Mouse (Mus musculus) stomach, embryonic 14.5 days (tissue): Measurements from ENCODE around the gene Nelfe. TPM values are rescaled to one million over a fixed set of nuclear protein-coding genes. Genes with fewer than 3 reads are reported as not detected.
"Not testable (repeated sequence)": the region's sequence is repeated elsewhere in the genome, so short reads cannot be mapped to it uniquely, and the experiment has no call there.

Source experiments
- ATAC-seq: fragments of 200-750 bp; cut with Nextera tagmentation; 2 replicates; pipeline ENCODE4 v1.8.0; 2017; ENCODE audit warnings: low read depth, moderate TSS enrichment; ENCODE audit not compliant: insufficient number of reproducible peaks, insufficient read depth, low FRiP score
- H3K27ac ChIP-seq: fragments of 300-500 bp; sonication (generic); 2 replicates; pipeline ENCODE4 v1.5.1; 2014; ENCODE audit warnings: mild to moderate bottlenecking, low read length, moderate library complexity, mixed read lengths
- H3K27me3 ChIP-seq: fragments of 300-500 bp; sonication (generic); 2 replicates; pipeline ENCODE4 v1.6.1; 2014; ENCODE audit warnings: low read length, control low read depth, mixed read lengths; ENCODE audit not compliant: control insufficient read depth, insufficient read depth
- H3K36me3 ChIP-seq: fragments of 300-500 bp; sonication (generic); 2 replicates; pipeline ENCODE4 v1.6.1; 2014; ENCODE audit warnings: mild to moderate bottlenecking, control low read depth, low read length, moderate library complexity, mixed read lengths; ENCODE audit not compliant: control insufficient read depth, insufficient read depth
- H3K4me1 ChIP-seq: fragments of 300-500 bp; sonication (generic); 2 replicates; pipeline ENCODE4 v1.6.1; 2014; ENCODE audit warnings: low read length, control low read depth, mixed read lengths; ENCODE audit not compliant: control insufficient read depth, insufficient read depth
- H3K4me2 ChIP-seq: fragments of 300-500 bp; sonication (generic); replicated peaks from 2 replicates; pipeline ENCODE4 v1.6.1; 2014; ENCODE audit warnings: low read depth, low read length, control low read depth
- H3K4me3 ChIP-seq: fragments of 300-500 bp; sonication (generic); 2 replicates; pipeline ENCODE4 v1.5.1; 2014; ENCODE audit warnings: low read depth, low read length, control low read depth
- H3K9ac ChIP-seq: fragments of 300-500 bp; sonication (generic); replicated peaks from 2 replicates; pipeline ENCODE4 v1.6.1; 2014; ENCODE audit warnings: low read depth, mild to moderate bottlenecking, control low read depth, low read length, moderate library complexity, mixed read lengths
- H3K9me3 ChIP-seq: fragments of 300-500 bp; sonication (generic); 2 replicates; pipeline ENCODE4 v1.6.1; 2016; ENCODE audit warnings: low read depth, low read length, control low read depth; ENCODE audit not compliant: control insufficient read depth
- WGBS: fragments of 180-500 bp; shearing (Covaris S2); extraction: QIAGEN DNeasy Blood & Tissue Kit; methylation state at CpG from one replicate; pipeline ENCODE4 v1.1.7; 2014; 5-methylcytosine and 5-hydroxymethylcytosine counted together
- microRNA-seq: library from miRNA; unstranded; fragments of <30 nt; microRNA quantifications from one replicate; pipeline ENCODE4, GENCODE M21; 2016
- polyA plus RNA-seq: library from polyadenylated mRNA; unstranded; fragments of >200 nt; fragmentation: Nextera tagmentation; extraction: Ambion mirVana; gene quantifications from 2 replicates; pipeline ENCODE4 v1.2.1, GENCODE M21; 2014

Nelfe gene
- polyA plus RNA-seq, 1 experiment from 2014 or later: 101 TPM

DNA sequence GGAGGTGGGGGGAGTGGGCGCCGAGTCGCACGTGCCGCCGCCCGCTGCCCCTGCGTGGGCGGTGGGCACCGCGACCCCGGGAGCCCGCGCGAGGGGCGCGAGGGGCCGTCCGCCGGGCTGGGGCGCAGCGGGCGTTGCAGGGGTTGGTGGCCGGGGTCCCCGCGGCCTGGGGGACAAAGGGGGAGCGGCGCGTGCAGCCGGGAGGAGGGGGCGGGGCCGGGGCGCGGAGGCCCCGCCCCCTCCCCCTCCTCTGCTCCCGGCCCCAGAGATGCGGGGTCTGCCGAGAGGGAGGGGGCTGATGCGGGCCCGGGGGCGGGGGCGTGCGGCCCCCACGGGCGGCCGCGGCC lies 48.5 kb downstream of the Nelfe start:
- 1% methylated on average over 22 of the region's 47 CpGs for WGBS
- peaks cover 21% of the 10 kb centered on the region for H3K36me3 ChIP-seq
- H3K4me2 ChIP-seq: peak overlapping the region; percentile 80
- H3K9ac ChIP-seq: peak overlapping the region; percentile 96
- H3K4me3 ChIP-seq: peak overlapping the region; percentile 61
- no peaks in the 10 kb centered on the region for H3K9me3 ChIP-seq
- H3K27me3 ChIP-seq: no peaks in the 10 kb centered on the region
- peak overlapping the region; percentile 98 for H3K27ac ChIP-seq
- H3K4me1 ChIP-seq: peaks cover 23% of the 10 kb centered on the region
- no peak for ATAC-seq

- peak overlapping the region; percentile 61 for H3K4me3 ChIP-seq
- WGBS: under 1% methylated on average over 36 of the region's 45 CpGs
- peak overlapping the region; percentile 96 for H3K9ac ChIP-seq
- no peaks in the 10 kb centered on the region for H3K27me3 ChIP-seq
- H3K36me3 ChIP-seq: peaks cover 25% of the 10 kb centered on the region
- H3K4me1 ChIP-seq: peaks cover 21% of the 10 kb centered on the region
- H3K27ac ChIP-seq: peak overlapping the region; percentile 98
- H3K4me2 ChIP-seq: peak overlapping the region; percentile 80
- ATAC-seq: no peak
- H3K9me3 ChIP-seq: no peaks in the 10 kb centered on the region
These were observed 49.1 kb downstream of the Nelfe start for GRCm38 (mm10) chr17:34899053-34899889.

GRCm38 (mm10) chr17:34899890-34900243 lies 49.7 kb downstream of the Nelfe start:
- H3K27ac ChIP-seq: peak overlapping the region; percentile 98; the same call in 1 of the 2 replicates
- peak overlapping the region; percentile 80 for H3K4me2 ChIP-seq
- H3K36me3 ChIP-seq: peaks cover 30% of the 10 kb centered on the region
- no peaks in the 10 kb centered on the region for H3K9me3 ChIP-seq
- 4% methylated on average over 5 of the region's 5 CpGs for WGBS
- H3K4me1 ChIP-seq: peaks cover 21% of the 10 kb centered on the region
- peak overlapping the region; percentile 61 for H3K4me3 ChIP-seq
- H3K9ac ChIP-seq: peak overlapping the region; percentile 96
- ATAC-seq: no peak
- no peaks in the 10 kb centered on the region for H3K27me3 ChIP-seq

DNA sequence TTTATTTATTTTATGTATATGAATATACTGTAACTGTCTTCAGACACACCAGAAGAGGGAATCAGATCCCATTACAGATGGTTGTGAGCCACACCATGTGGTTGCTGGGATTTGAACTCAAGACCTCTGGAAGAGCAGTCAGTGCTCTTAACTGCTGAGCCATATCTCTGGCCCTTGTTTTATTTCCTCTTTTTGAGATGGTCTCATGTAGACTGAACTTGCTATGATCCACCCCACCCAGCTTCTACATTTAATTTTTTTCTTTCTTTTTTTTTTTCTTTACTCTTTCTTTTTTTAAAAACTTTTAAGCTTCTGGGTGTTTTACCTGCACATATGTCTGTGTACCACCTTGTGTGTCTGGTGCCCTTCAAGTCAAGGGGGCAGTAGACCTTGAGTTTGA lies 50.6 kb downstream of the Nelfe start:
- H3K9ac ChIP-seq, H3K27me3 ChIP-seq, H3K4me2 ChIP-seq, H3K9me3 ChIP-seq, H3K27ac ChIP-seq, ATAC-seq, H3K4me3 ChIP-seq: not testable (repeated sequence)
- Histone ChIP-seq H3K4me1 (peaks cover 14% of the 10 kb centered on the region), H3K36me3 (peaks cover 39% of the 10 kb centered on the region)

GRCm38 (mm10) chr17:34901948-34902347 lies 51.8 kb downstream of the Nelfe start:
- Histone ChIP-seq H3K36me3 (peaks cover 50% of the 10 kb centered on the region), H3K4me1 (peaks cover 11% of the 10 kb centered on the region)
- not testable (repeated sequence) for H3K4me3 ChIP-seq, H3K27me3 ChIP-seq, H3K9ac ChIP-seq, H3K9me3 ChIP-seq, H3K4me2 ChIP-seq, ATAC-seq, H3K27ac ChIP-seq
- WGBS: 85% methylated on average over 9 of the region's 10 CpGs

- no peaks in the 10 kb centered on the region for H3K9me3 ChIP-seq
- no peak overlapping the region for H3K4me3 ChIP-seq
- peaks cover 60% of the 10 kb centered on the region for H3K36me3 ChIP-seq
- no peak overlapping the region for H3K9ac ChIP-seq
- H3K4me1 ChIP-seq: peaks cover 5% of the 10 kb centered on the region; the same call in 1 of the 2 replicates
- no peak overlapping the region for H3K4me2 ChIP-seq
- no peak for ATAC-seq
- H3K27me3 ChIP-seq: no peaks in the 10 kb centered on the region
- WGBS: 80% methylated on average over 9 of the region's 9 CpGs
- no peak overlapping the region; the same call in 1 of the 2 replicates for H3K27ac ChIP-seq
These were observed 52.7 kb downstream of the Nelfe start for GRCm38 (mm10) chr17:34902895-34903294.

Small RNAs within 50 kb of the gene (microRNA-seq; reads per million reads assigned to microRNA genes)
- gene Mir6970: 0.78 reads per million
- gene Mir6971: 1.6 reads per million
- gene Mir6972: not detected

Other genes starting within 250 kb of the Nelfe start
- gene Rnf5, start 246.7 kb upstream of the Nelfe start, polyA plus RNA-seq: 104 and 105 TPM in 2 replicates
- gene Agpat1, start 246.1 kb upstream of the Nelfe start, polyA plus RNA-seq: 53.1 and 53.9 TPM in 2 replicates
- 3.8 and 4.2 TPM in 2 replicates for gene Egfl8, start 234.4 kb upstream of the Nelfe start, polyA plus RNA-seq
- 31.2 and 31.8 TPM in 2 replicates for gene Ppt2, start 221.9 kb upstream of the Nelfe start, polyA plus RNA-seq
- 0.56 and 0.67 TPM in 2 replicates for gene Prrt1, start 220.9 kb upstream of the Nelfe start, polyA plus RNA-seq
- 11.9 and 12.0 TPM in 2 replicates for gene Fkbpl, start 205.6 kb upstream of the Nelfe start, polyA plus RNA-seq
- gene Atf6b, start 203.2 kb upstream of the Nelfe start, polyA plus RNA-seq: 56.5 and 58.3 TPM in 2 replicates
- 1.1 TPM in 2 replicates for gene Tnxb, start 179.9 kb upstream of the Nelfe start, polyA plus RNA-seq
- 0.07 TPM in 1 of 2 replicates, not detected in the other for gene C4b, start 106.5 kb upstream of the Nelfe start, polyA plus RNA-seq
- not detected in 2 replicates for gene Cyp21a1, start 45.8 kb upstream of the Nelfe start, polyA plus RNA-seq
- 22.3 and 27.3 TPM in 2 replicates for gene Stk19, start 13.4 kb upstream of the Nelfe start, polyA plus RNA-seq
- gene Dxo, start 13.4 kb upstream of the Nelfe start, polyA plus RNA-seq: 52.9 and 56.4 TPM in 2 replicates
- gene Skiv2l, start 181 bp upstream of the Nelfe start, polyA plus RNA-seq: 37.7 and 39.5 TPM in 2 replicates
- gene Cfb, start 12.1 kb downstream of the Nelfe start, polyA plus RNA-seq: 6.7 and 9.4 TPM in 2 replicates
- gene Zbtb12, start 29.1 kb downstream of the Nelfe start, polyA plus RNA-seq: 0.87 and 1.2 TPM in 2 replicates
- not detected in 2 replicates for gene Gm20547, start 31.7 kb downstream of the Nelfe start, polyA plus RNA-seq
- gene C2, start 47.9 kb downstream of the Nelfe start, polyA plus RNA-seq: 2.8 TPM in 2 replicates
- 69.4 and 79.4 TPM in 2 replicates for gene Ehmt2, start 48.1 kb downstream of the Nelfe start, polyA plus RNA-seq
- gene Slc44a4, start 64.1 kb downstream of the Nelfe start, polyA plus RNA-seq: 5.3 and 6.4 TPM in 2 replicates
- gene Neu1, start 80.9 kb downstream of the Nelfe start, polyA plus RNA-seq: 15.1 and 16.2 TPM in 2 replicates
- 0.54 and 0.84 TPM in 2 replicates for gene Hspa1b, start 108.8 kb downstream of the Nelfe start, polyA plus RNA-seq
- gene Gm20481, start 119.5 kb downstream of the Nelfe start, polyA plus RNA-seq: 0.66 TPM in 1 of 2 replicates, not detected in the other
- 4.9 and 6.0 TPM in 2 replicates for gene Hspa1a, start 121.8 kb downstream of the Nelfe start, polyA plus RNA-seq
- gene Hspa1l, start 122.3 kb downstream of the Nelfe start, polyA plus RNA-seq: 0.73 and 0.75 TPM in 2 replicates
- gene Lsm2, start 131.5 kb downstream of the Nelfe start, polyA plus RNA-seq: 177 and 205 TPM in 2 replicates
- 84.0 and 92.3 TPM in 2 replicates for gene Vars, start 150.6 kb downstream of the Nelfe start, polyA plus RNA-seq
- 0.18 and 0.22 TPM in 2 replicates for gene Vwa7, start 166.2 kb downstream of the Nelfe start, polyA plus RNA-seq
- gene Sapcd1, start 177.6 kb downstream of the Nelfe start, polyA plus RNA-seq: 16.3 and 21.3 TPM in 2 replicates
- 3.6 and 3.8 TPM in 2 replicates for gene Msh5, start 196.4 kb downstream of the Nelfe start, polyA plus RNA-seq
- 83.0 and 88.5 TPM in 2 replicates for gene Clic1, start 199.6 kb downstream of the Nelfe start, polyA plus RNA-seq
- 292 and 322 TPM in 2 replicates for gene Ddah2, start 208.6 kb downstream of the Nelfe start, polyA plus RNA-seq
- 0.30 and 0.63 TPM in 2 replicates for gene Ly6g6c, start 215.0 kb downstream of the Nelfe start, polyA plus RNA-seq
- gene Mpig6b, start 215.8 kb downstream of the Nelfe start, polyA plus RNA-seq: 0.97 and 1.3 TPM in 2 replicates
- gene Ly6g6e, start 226.5 kb downstream of the Nelfe start, polyA plus RNA-seq: 7.8 and 9.7 TPM in 2 replicates
- 1.5 and 2.1 TPM in 2 replicates for gene Ly6g6d, start 227.7 kb downstream of the Nelfe start, polyA plus RNA-seq
- 0.29 TPM in 1 of 2 replicates, not detected in the other for gene Ly6g6f, start 235.2 kb downstream of the Nelfe start, polyA plus RNA-seq
- 77.1 and 81.4 TPM in 2 replicates for gene Abhd16a, start 238.9 kb downstream of the Nelfe start, polyA plus RNA-seq